Mouse (Mus musculus) hindbrain, embryonic 11.5 days (tissue): Measurements from ENCODE around the gene Zfp628. TPM values are rescaled to one million over a fixed set of nuclear protein-coding genes. Genes with fewer than 3 reads are reported as not detected.

Experiments
- ATAC-seq: fragments of 200-750 bp; cut with Nextera tagmentation; 2 replicates; pipeline ENCODE4 v1.8.0; 2017; ENCODE audit warnings: mild to moderate bottlenecking, moderate TSS enrichment, moderate library complexity; ENCODE audit not compliant: low FRiP score
- DNase-seq: peaks from one replicate; pipeline ENCODE4 v3.0.0-alpha.2; 2015; ENCODE audit warnings: low spot score
- H3K27ac ChIP-seq: fragments of 300-500 bp; sonication (generic); 2 replicates; pipeline ENCODE4 v1.5.1; 2014; ENCODE audit warnings: mild to moderate bottlenecking, low read depth, low read length
- H3K27me3 ChIP-seq: fragments of 300-500 bp; sonication (generic); 2 replicates; pipeline ENCODE4 v1.6.1; 2014; ENCODE audit warnings: mild to moderate bottlenecking, low read length, moderate library complexity, mixed read lengths; ENCODE audit not compliant: control insufficient read depth, insufficient read depth
- H3K36me3 ChIP-seq: fragments of 300-500 bp; sonication (generic); 2 replicates; pipeline ENCODE4 v1.6.1; 2014; ENCODE audit warnings: mild to moderate bottlenecking, low read length, moderate library complexity, mixed read lengths; ENCODE audit not compliant: control insufficient read depth, insufficient read depth
- H3K4me1 ChIP-seq: fragments of 300-500 bp; sonication (generic); replicated peaks from 2 replicates; pipeline ENCODE4 v1.6.1; 2014; ENCODE audit warnings: low read length, mixed read lengths; ENCODE audit not compliant: control insufficient read depth, insufficient read depth
- H3K4me2 ChIP-seq: fragments of 300-500 bp; sonication (generic); replicated peaks from 2 replicates; pipeline ENCODE4 v1.6.1; 2014; ENCODE audit warnings: mild to moderate bottlenecking, low read depth, low read length
- H3K4me3 ChIP-seq: fragments of 300-500 bp; sonication (generic); 2 replicates; pipeline ENCODE4 v1.5.1; 2014; ENCODE audit warnings: low read depth, low read length
- H3K9ac ChIP-seq: fragments of 300-500 bp; sonication (generic); 2 replicates; pipeline ENCODE4 v1.6.1; 2014; ENCODE audit warnings: low read depth, low read length
- H3K9me3 ChIP-seq: fragments of 300-500 bp; sonication (generic); 2 replicates; pipeline ENCODE4 v1.6.1; 2016; ENCODE audit warnings: low read length; ENCODE audit not compliant: control insufficient read depth
- WGBS: fragments of 180-500 bp; shearing (Covaris S2); extraction: QIAGEN DNeasy Blood & Tissue Kit; methylation state at CpG from one replicate; pipeline ENCODE4 v1.1.7; 2014; 5-methylcytosine and 5-hydroxymethylcytosine counted together
- polyA plus RNA-seq: library from polyadenylated mRNA; unstranded; fragments of >200 nt; fragmentation: Nextera tagmentation; extraction: Ambion mirVana; gene quantifications from 2 replicates; pipeline ENCODE4 v1.2.1, GENCODE M21; 2014

The Zfp628 gene
- polyA plus RNA-seq, 1 experiment from 2014 or later = 4.2 TPM

DNA sequence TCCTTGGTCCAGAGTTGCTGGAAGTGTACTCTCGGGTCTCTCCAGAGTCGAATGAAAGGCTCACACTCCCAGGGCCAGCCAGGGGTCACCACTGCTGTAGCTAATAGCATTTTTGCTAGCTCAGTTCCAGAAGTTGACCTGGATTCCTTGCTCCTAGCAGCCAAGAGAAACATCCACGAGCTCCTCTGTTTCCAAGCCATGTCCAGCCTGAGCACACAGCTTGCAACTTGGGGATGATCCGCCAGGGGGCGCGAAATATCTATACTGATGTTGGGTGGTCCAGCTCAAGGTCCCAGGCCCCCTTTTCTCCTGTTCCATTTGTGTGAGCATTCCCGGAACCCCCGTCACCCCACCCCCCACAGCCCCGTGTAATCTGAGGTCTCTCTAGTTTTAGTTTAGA is 3.5 kb upstream of the Zfp628 start:
- ATAC-seq (no peak), DNase-seq (peak; percentile 85)
- Histone ChIP-seq H3K4me2 (no peak overlapping the region), H3K4me1 (peaks cover under 1% of the 10 kb centered on the region; the same call in 1 of the 2 replicates), H3K36me3 (no peaks in the 10 kb centered on the region), H3K4me3 (no peak overlapping the region), H3K9me3 (no peaks in the 10 kb centered on the region), H3K9ac (no peak overlapping the region), H3K27me3 (no peaks in the 10 kb centered on the region), H3K27ac (no peak overlapping the region)
- WGBS = 44% methylated on average over 9 of the region's 9 CpGs

DNA sequence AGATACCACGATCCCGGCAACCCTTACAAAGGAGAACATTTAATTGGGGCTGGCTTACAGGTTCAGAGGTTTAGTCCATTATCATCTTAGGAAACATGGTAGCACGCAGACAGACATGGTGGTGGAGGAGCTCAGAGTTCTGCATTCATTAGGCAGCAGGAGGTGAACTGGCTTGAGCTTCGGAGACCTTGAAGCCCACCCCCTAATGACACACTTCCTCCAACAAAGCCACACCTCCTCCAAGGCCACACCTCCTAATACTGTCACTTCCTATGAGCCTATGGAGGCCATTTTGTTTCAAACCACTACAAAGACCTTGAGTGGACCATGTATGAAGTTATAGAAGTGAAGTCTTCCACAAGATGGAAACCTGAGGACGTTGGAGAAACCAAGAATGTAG is 2.8 kb upstream of the Zfp628 start:
- H3K27me3 ChIP-seq = no peaks in the 10 kb centered on the region
- ATAC-seq (no peak), DNase-seq (no peak)
- peaks cover 4% of the 10 kb centered on the region; the same call in 1 of the 2 replicates for H3K4me1 ChIP-seq
- H3K4me3 ChIP-seq = no peak overlapping the region
- no peak overlapping the region for H3K27ac ChIP-seq
- no peaks in the 10 kb centered on the region for H3K36me3 ChIP-seq
- no peak overlapping the region for H3K4me2 ChIP-seq
- no peak overlapping the region for H3K9ac ChIP-seq
- WGBS = 63% methylated on average over 5 of the region's 5 CpGs
- H3K9me3 ChIP-seq = no peaks in the 10 kb centered on the region

DNA sequence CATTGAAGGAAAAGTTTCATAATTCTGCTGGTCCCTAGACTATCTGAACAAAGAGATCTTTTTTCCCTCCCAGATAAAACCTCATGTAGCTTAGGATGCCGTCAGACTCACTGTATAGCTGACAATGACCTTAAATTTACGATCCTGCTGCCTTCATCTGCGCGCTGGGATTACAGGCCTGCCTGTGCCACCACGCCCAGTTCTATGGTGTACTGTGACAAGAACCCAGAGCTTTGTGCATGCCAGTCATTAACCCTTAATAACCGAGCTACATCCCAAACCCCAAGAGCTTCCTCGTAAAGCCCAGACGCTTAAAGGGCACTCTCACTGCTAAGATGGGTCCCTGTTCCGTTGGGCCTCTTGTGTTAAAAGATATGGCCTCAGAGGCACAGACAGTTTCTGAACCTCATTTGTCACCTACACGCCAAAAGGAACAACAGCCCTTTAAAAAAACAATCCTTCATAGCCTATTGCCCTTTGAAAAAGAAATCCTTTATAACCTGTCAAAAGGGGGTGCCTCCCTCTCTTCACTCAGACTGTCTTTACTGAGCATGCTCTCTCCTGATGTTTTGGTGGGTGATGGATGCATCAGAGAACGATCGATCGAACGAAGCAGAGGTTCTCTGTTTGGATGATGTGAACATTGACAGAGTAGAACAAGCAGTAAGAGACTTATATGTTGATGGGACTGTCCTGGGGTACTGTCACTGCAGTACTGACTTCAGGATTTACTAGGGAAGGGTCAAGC is 826 bp downstream of the Zfp628 start:
- 0 out of 2 replicates have a peak, but pooled peaks cover 7% of the 10 kb centered on the region for H3K36me3 ChIP-seq
- peak overlapping the region; percentile 81 for H3K4me2 ChIP-seq
- peak overlapping the region; percentile 94 for H3K27ac ChIP-seq
- peaks cover 4% of the 10 kb centered on the region; the same call in 1 of the 2 replicates for H3K4me1 ChIP-seq
- H3K4me3 ChIP-seq = peak overlapping the region; percentile 65
- peak overlapping the region; percentile 88 for H3K9ac ChIP-seq
- H3K27me3 ChIP-seq = no peaks in the 10 kb centered on the region
- ATAC-seq = peak; percentile 46
- no peaks in the 10 kb centered on the region for H3K9me3 ChIP-seq
- peak; percentile 54 for DNase-seq
- 20% methylated on average over 14 of the region's 14 CpGs for WGBS

DNA sequence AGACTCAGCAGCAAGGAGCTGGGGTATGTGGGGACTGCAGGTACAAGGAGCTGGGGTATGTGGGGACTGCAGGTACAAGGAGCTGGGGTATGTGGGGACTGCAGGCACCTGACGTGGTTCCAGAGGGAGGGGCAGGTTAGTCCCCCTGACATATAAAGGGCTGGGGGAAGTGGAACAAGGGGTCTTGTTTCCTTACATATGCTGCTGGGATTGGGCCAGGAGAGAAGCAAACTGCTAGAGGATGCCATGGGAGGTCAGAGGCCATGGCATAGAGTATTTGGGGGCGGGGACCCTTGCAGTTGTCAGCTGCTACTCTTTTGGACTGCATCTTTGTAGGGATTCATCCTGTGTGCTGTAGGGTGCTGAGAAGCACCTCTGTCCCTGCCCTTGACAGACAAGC is 2.5 kb downstream of the Zfp628 start:
- Histone ChIP-seq H3K9ac (no peak overlapping the region), H3K36me3 (0 out of 2 replicates have a peak, but pooled peaks cover 7% of the 10 kb centered on the region), H3K27ac (no peak overlapping the region), H3K9me3 (no peaks in the 10 kb centered on the region), H3K4me1 (peaks cover 9% of the 10 kb centered on the region), H3K27me3 (no peaks in the 10 kb centered on the region), H3K4me3 (no peak overlapping the region), H3K4me2 (no peak overlapping the region)
- DNase-seq (no peak), ATAC-seq (no peak)
- WGBS = 96% methylated on average over 2 of the region's 2 CpGs

DNA sequence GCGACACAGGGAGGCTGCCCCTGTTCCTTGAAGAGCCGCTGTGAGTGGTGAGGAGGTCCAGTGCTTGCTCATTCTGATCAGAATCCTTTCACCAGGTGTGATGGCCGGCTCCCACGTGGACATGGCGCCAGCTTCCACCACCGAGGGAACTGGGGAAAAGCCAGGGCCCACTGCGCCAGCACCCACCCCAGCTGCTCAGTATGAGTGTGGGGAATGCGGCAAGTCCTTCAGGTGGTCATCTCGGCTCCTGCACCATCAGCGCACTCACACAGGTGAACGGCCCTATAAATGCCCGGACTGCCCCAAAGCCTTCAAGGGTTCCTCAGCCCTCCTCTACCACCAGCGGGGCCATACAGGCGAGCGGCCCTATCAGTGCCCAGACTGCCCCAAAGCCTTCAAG is 3.7 kb downstream of the Zfp628 start:
- Histone ChIP-seq H3K27ac (no peak overlapping the region), H3K9me3 (no peaks in the 10 kb centered on the region), H3K27me3 (no peaks in the 10 kb centered on the region), H3K36me3 (0 out of 2 replicates have a peak, but pooled peaks cover 7% of the 10 kb centered on the region), H3K4me1 (peaks cover 15% of the 10 kb centered on the region), H3K9ac (no peak overlapping the region), H3K4me2 (no peak overlapping the region), H3K4me3 (no peak overlapping the region)
- 91% methylated on average over 15 of the region's 15 CpGs for WGBS
- ATAC-seq = no peak
- no peak for DNase-seq

DNA sequence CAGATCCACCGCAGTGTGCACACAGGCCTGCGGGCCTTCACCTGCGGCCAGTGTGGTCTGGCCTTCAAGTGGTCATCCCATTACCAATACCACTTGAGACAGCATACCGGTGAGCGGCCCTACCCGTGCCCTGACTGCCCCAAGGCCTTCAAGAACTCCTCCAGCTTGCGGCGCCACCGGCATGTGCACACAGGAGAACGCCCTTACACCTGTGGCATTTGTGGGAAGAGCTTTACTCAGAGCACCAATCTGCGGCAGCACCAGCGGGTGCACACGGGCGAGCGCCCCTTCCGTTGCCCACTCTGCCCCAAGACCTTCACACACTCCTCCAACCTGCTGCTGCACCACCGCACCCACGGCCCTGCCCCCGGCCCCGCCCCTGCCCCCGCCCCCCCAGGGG is 4.1 kb downstream of the Zfp628 start:
- Histone ChIP-seq H3K36me3 (0 out of 2 replicates have a peak, but pooled peaks cover 7% of the 10 kb centered on the region), H3K9me3 (no peaks in the 10 kb centered on the region), H3K9ac (no peak overlapping the region), H3K4me3 (no peak overlapping the region), H3K27me3 (no peaks in the 10 kb centered on the region), H3K4me1 (peaks cover 20% of the 10 kb centered on the region), H3K4me2 (no peak overlapping the region), H3K27ac (no peak overlapping the region)
- WGBS = 86% methylated on average over 20 of the region's 21 CpGs
- DNase-seq (no peak), ATAC-seq (no peak)

DNA sequence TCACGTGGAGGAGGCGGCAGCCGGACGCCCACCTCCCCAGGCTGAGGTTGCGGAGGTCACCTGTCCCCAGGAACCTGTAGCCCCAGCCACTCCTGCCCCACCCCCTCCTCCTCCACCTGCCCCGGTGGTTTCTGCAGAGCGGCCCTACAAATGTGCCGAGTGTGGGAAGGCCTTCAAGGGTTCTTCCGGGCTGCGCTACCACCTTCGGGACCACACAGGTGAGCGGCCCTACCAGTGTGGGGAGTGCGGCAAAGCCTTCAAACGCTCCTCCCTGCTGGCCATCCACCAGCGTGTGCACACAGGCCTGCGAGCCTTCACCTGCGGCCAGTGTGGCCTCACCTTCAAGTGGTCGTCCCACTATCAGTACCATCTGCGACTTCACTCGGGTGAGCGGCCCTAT is 5.0 kb downstream of the Zfp628 start:
- Histone ChIP-seq H3K36me3 (0 out of 2 replicates have a peak, but pooled peaks cover 7% of the 10 kb centered on the region), H3K4me1 (peaks cover 22% of the 10 kb centered on the region), H3K9ac (no peak overlapping the region), H3K9me3 (no peaks in the 10 kb centered on the region), H3K27ac (no peak overlapping the region), H3K4me3 (no peak overlapping the region), H3K4me2 (no peak overlapping the region), H3K27me3 (no peaks in the 10 kb centered on the region)
- WGBS = 95% methylated on average over 19 of the region's 21 CpGs
- ATAC-seq (no peak), DNase-seq (no peak)

DNA sequence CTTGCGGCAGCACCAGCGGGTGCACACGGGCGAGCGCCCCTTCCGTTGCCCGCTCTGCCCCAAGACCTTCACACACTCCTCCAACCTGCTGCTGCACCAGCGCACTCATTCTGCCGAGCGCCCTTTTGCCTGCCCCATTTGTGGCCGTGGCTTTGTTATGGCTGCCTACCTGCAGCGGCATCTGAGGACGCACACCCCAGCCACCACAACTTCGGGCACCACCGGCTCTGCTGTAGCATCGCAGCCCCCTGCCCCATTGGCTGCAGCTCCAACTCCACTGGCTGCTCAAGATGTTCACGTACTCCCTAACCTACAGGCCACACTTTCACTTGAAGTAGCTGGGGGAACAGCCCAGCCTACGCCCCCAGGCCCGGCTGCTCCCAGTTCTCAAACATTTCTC is 5.5 kb downstream of the Zfp628 start:
- Histone ChIP-seq H3K4me1 (peaks cover 27% of the 10 kb centered on the region), H3K4me3 (no peak overlapping the region), H3K36me3 (0 out of 2 replicates have a peak, but pooled peaks cover 7% of the 10 kb centered on the region), H3K4me2 (no peak overlapping the region), H3K27me3 (no peaks in the 10 kb centered on the region), H3K9me3 (no peaks in the 10 kb centered on the region), H3K27ac (no peak overlapping the region), H3K9ac (no peak overlapping the region)
- ATAC-seq (no peak), DNase-seq (no peak)
- 92% methylated on average over 19 of the region's 19 CpGs for WGBS
